Mouse (Mus musculus): ENCODE results near the gene Psmd2. TPM values are rescaled to one million over a fixed set of nuclear protein-coding genes. Genes with fewer than 3 reads are reported as not detected.

The Psmd2 gene
- polyA plus RNA-seq, 1 experiment from 2014 or later: 136 TPM

GRCm38 (mm10) chr16:20710370-20710769 is 58.9 kb downstream of the Psmd2 start:
- H3K9ac ChIP-seq (ENCODE audit: low read depth, low read length): no peak overlapping the region
- H3K4me1 ChIP-seq (replicated peaks; ENCODE audit: control insufficient read depth, insufficient read depth, low read length): 0 out of 2 replicates have a peak, but pooled peaks cover 3% of the 10 kb centered on the region
- no peaks in the 10 kb centered on the region for H3K27me3 ChIP-seq (replicated peaks; ENCODE audit: control insufficient read depth, insufficient read depth, low read length)
- TF ChIP-seq CTCF (IDR thresholded peaks at IDR 0.05; ENCODE audit: low read depth): no peak
- no peak overlapping the region for H3K27ac ChIP-seq (ENCODE audit: low read depth, low read length)
- H3K9me3 ChIP-seq (ENCODE audit: control insufficient read depth): no peaks in the 10 kb centered on the region
- no peak for ATAC-seq
- H3K4me3 ChIP-seq (ENCODE audit: low read depth, low read length): no peak overlapping the region
- H3K36me3 ChIP-seq (ENCODE audit: control insufficient read depth, insufficient read depth): peaks cover 77% of the 10 kb centered on the region
- WGBS: 95% methylated on average over 11 of the region's 11 CpGs
- no peak overlapping the region for H3K4me2 ChIP-seq (replicated peaks; ENCODE audit: low read depth)

- ATAC-seq: no peak
- peak; percentile 25; the same call in 1 of the 2 replicates for TF ChIP-seq CTCF (IDR thresholded peaks at IDR 0.05; ENCODE audit: low read depth)
- no peak overlapping the region for H3K4me2 ChIP-seq (replicated peaks; ENCODE audit: low read depth)
- H3K9ac ChIP-seq (ENCODE audit: low read depth, low read length): no peak overlapping the region
- 0 out of 2 replicates have a peak, but pooled peaks cover 3% of the 10 kb centered on the region for H3K4me1 ChIP-seq (replicated peaks; ENCODE audit: control insufficient read depth, insufficient read depth, low read length)
- peaks cover 73% of the 10 kb centered on the region for H3K36me3 ChIP-seq (ENCODE audit: control insufficient read depth, insufficient read depth)
- no peaks in the 10 kb centered on the region for H3K27me3 ChIP-seq (replicated peaks; ENCODE audit: control insufficient read depth, insufficient read depth, low read length)
- no peak overlapping the region for H3K27ac ChIP-seq (ENCODE audit: low read depth, low read length)
- 84% methylated on average over 4 of the region's 4 CpGs for WGBS
- H3K4me3 ChIP-seq (ENCODE audit: low read depth, low read length): no peak overlapping the region
- no peaks in the 10 kb centered on the region for H3K9me3 ChIP-seq (ENCODE audit: control insufficient read depth)
Measured at GRCm38 (mm10) chr16:20710810-20711209, 59.4 kb downstream of the Psmd2 start.

GRCm38 (mm10) chr16:20712190-20712589 is 60.7 kb downstream of the Psmd2 start:
- 81% methylated on average over 9 of the region's 9 CpGs for WGBS
- ATAC-seq: no peak
- 0 out of 2 replicates have a peak, but pooled peaks have one; percentile 8 for TF ChIP-seq CTCF (IDR thresholded peaks at IDR 0.05; ENCODE audit: low read depth)
- Histone ChIP-seq H3K4me3 (ENCODE audit: low read depth, low read length) (no peak overlapping the region), H3K4me2 (replicated peaks; ENCODE audit: low read depth) (no peak overlapping the region), H3K27me3 (replicated peaks; ENCODE audit: control insufficient read depth, insufficient read depth, low read length) (no peaks in the 10 kb centered on the region), H3K9me3 (ENCODE audit: control insufficient read depth) (no peaks in the 10 kb centered on the region), H3K9ac (ENCODE audit: low read depth, low read length) (no peak overlapping the region), H3K4me1 (replicated peaks; ENCODE audit: control insufficient read depth, insufficient read depth, low read length) (0 out of 2 replicates have a peak, but pooled peaks cover 3% of the 10 kb centered on the region), H3K27ac (ENCODE audit: low read depth, low read length) (no peak overlapping the region), H3K36me3 (ENCODE audit: control insufficient read depth, insufficient read depth) (peaks cover 59% of the 10 kb centered on the region)

GRCm38 (mm10) chr16:20712889-20713288 is 61.4 kb downstream of the Psmd2 start:
- no peak for ATAC-seq
- Histone ChIP-seq H3K9me3 (ENCODE audit: control insufficient read depth) (no peaks in the 10 kb centered on the region), H3K36me3 (ENCODE audit: control insufficient read depth, insufficient read depth) (peaks cover 52% of the 10 kb centered on the region), H3K9ac (ENCODE audit: low read depth, low read length) (no peak overlapping the region), H3K4me2 (replicated peaks; ENCODE audit: low read depth) (no peak overlapping the region), H3K27ac (ENCODE audit: low read depth, low read length) (0 out of 2 replicates have a peak overlapping the region, but pooled peaks have one; percentile 15), H3K4me3 (ENCODE audit: low read depth, low read length) (no peak overlapping the region), H3K27me3 (replicated peaks; ENCODE audit: control insufficient read depth, insufficient read depth, low read length) (no peaks in the 10 kb centered on the region), H3K4me1 (replicated peaks; ENCODE audit: control insufficient read depth, insufficient read depth, low read length) (0 out of 2 replicates have a peak, but pooled peaks cover 3% of the 10 kb centered on the region)
- TF ChIP-seq CTCF (IDR thresholded peaks at IDR 0.05; ENCODE audit: low read depth): no peak
- WGBS: 61% methylated on average over 7 of the region's 7 CpGs

MicroRNA genes within 50 kb of the gene (microRNA counts, 519-probe panel; counts per million panel counts)
- 3,349 counts per million, percentile 39 among the panel's probes with 10 or more counts for microRNA mmu-miR-1224

Small RNA genes within 50 kb of the gene (microRNA-seq; reads per million reads assigned to microRNA genes)
- 4.6 reads per million, percentile 11 among the genes with 10 or more reads in this experiment for gene Mir1224

Other genes with a start within 250 kb of the Psmd2 start
- gene Abcc5, start 225.3 kb upstream of the Psmd2 start, polyA plus RNA-seq (2015; fragmentation: Nextera tagmentation; extraction: Ambion mirVana): 11.5 and 13.7 TPM in 2 replicates
- gene Eif2b5, start 152.8 kb upstream of the Psmd2 start, polyA plus RNA-seq (2015; fragmentation: Nextera tagmentation; extraction: Ambion mirVana): 37.2 and 37.8 TPM in 2 replicates
- 11.5 and 13.7 TPM in 2 replicates for gene Dvl3, start 134.7 kb upstream of the Psmd2 start, polyA plus RNA-seq (2015; fragmentation: Nextera tagmentation; extraction: Ambion mirVana)
- 411 and 423 TPM in 2 replicates for gene Ap2m1, start 116.2 kb upstream of the Psmd2 start, polyA plus RNA-seq (2015; fragmentation: Nextera tagmentation; extraction: Ambion mirVana)
- gene Abcf3, start 103.1 kb upstream of the Psmd2 start, polyA plus RNA-seq (2015; fragmentation: Nextera tagmentation; extraction: Ambion mirVana): 47.0 and 64.3 TPM in 2 replicates
- 1.7 and 2.0 TPM in 2 replicates for gene Vwa5b2, start 62.2 kb upstream of the Psmd2 start, polyA plus RNA-seq (2015; fragmentation: Nextera tagmentation; extraction: Ambion mirVana)
- gene Eef1akmt4, start 40.1 kb upstream of the Psmd2 start, polyA plus RNA-seq (2015; fragmentation: Nextera tagmentation; extraction: Ambion mirVana): 17.8 and 18.0 TPM in 2 replicates
- gene Gm49333, start 40.0 kb upstream of the Psmd2 start, polyA plus RNA-seq (2015; fragmentation: Nextera tagmentation; extraction: Ambion mirVana): 0.09 TPM in 1 of 2 replicates, not detected in the other
- gene Alg3, start 39.9 kb upstream of the Psmd2 start, polyA plus RNA-seq (2015; fragmentation: Nextera tagmentation; extraction: Ambion mirVana): 24.7 and 27.8 TPM in 2 replicates
- 1.0 and 2.0 TPM in 2 replicates for gene Camk2n2, start 30.4 kb upstream of the Psmd2 start, polyA plus RNA-seq (2015; fragmentation: Nextera tagmentation; extraction: Ambion mirVana)
- 0.17 and 0.22 TPM in 2 replicates for gene Ece2, start 21.8 kb upstream of the Psmd2 start, polyA plus RNA-seq (2015; fragmentation: Nextera tagmentation; extraction: Ambion mirVana)
- 97.8 and 106 TPM in 2 replicates for gene Eif4g1, start 16.7 kb downstream of the Psmd2 start, polyA plus RNA-seq (2015; fragmentation: Nextera tagmentation; extraction: Ambion mirVana)
- gene Fam131a, start 41.6 kb downstream of the Psmd2 start, polyA plus RNA-seq (2015; fragmentation: Nextera tagmentation; extraction: Ambion mirVana): 4.7 and 5.0 TPM in 2 replicates
- 52.9 and 54.2 TPM in 2 replicates for gene Polr2h, start 66.0 kb downstream of the Psmd2 start, polyA plus RNA-seq (2015; fragmentation: Nextera tagmentation; extraction: Ambion mirVana)
- 5.4 and 6.1 TPM in 2 replicates for gene Clcn2, start 66.1 kb downstream of the Psmd2 start, polyA plus RNA-seq (2015; fragmentation: Nextera tagmentation; extraction: Ambion mirVana)
- 2.3 TPM in 2 replicates for gene Chrd, start 81.5 kb downstream of the Psmd2 start, polyA plus RNA-seq (2015; fragmentation: Nextera tagmentation; extraction: Ambion mirVana)
- 2.4 and 2.7 TPM in 2 replicates for gene Thpo, start 82.9 kb downstream of the Psmd2 start, polyA plus RNA-seq (2015; fragmentation: Nextera tagmentation; extraction: Ambion mirVana)